Mouse (Mus musculus): ENCODE measurements around the gene Ptx3. TPM values are rescaled to one million over a fixed set of nuclear protein-coding genes. Genes with fewer than 3 reads are reported as not detected.

Gene Ptx3
- polyA plus RNA-seq, 1 experiment from 2014 or later = 7.4 TPM

DNA sequence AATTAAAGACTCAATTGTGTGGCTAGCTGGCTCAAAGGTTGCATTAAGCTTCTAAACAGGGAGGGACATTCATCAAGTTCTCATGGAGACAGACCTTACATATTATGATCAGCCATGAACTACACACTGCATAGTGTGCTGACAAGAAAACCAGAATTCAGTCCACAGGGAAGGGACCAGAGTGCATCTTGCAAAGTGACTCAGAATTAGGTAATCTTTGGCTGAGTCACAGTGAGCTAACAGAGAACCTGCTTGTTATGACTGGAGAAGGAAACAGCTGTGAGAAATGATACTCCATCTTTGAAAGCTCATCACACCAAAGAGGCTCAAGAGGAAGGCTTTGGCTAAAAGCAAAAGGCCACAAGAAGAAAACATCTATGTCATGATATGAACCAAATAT, 20.8 kb downstream of the Ptx3 start:
- no peak overlapping the region for H3K4me3 ChIP-seq
- H3K4me1 ChIP-seq (replicated peaks) = no peaks in the 10 kb centered on the region
- H3K36me3 ChIP-seq = no peaks in the 10 kb centered on the region
- H3K27me3 ChIP-seq = no peaks in the 10 kb centered on the region
- H3K9ac ChIP-seq = no peak overlapping the region
- ATAC-seq (ENCODE audit: low read depth) = no peak
- H3K27ac ChIP-seq (replicated peaks) = no peak overlapping the region
- H3K9me3 ChIP-seq = no peaks in the 10 kb centered on the region
- H3K4me2 ChIP-seq = no peak overlapping the region

DNA sequence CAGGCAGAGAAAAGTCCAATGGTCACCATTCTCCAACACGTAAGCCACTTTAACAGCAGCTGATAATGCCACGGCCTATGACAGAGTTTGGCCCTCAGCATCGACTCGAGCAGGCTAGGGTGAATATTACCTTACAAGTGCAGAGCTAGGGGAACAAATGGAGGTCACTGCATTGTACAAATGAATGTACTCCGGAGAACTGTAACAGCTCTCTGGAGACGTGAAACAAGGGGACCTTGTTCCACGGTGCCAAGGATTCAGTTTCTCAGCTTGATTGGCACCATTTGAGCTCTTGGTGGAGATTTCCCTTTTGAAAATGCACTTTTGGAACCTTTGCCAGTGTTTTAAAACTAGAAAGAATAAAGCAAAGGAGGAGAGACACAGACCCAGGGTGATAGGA, 32.1 kb downstream of the Ptx3 start:
- 65% methylated on average over 7 of the region's 7 CpGs for WGBS

DNA sequence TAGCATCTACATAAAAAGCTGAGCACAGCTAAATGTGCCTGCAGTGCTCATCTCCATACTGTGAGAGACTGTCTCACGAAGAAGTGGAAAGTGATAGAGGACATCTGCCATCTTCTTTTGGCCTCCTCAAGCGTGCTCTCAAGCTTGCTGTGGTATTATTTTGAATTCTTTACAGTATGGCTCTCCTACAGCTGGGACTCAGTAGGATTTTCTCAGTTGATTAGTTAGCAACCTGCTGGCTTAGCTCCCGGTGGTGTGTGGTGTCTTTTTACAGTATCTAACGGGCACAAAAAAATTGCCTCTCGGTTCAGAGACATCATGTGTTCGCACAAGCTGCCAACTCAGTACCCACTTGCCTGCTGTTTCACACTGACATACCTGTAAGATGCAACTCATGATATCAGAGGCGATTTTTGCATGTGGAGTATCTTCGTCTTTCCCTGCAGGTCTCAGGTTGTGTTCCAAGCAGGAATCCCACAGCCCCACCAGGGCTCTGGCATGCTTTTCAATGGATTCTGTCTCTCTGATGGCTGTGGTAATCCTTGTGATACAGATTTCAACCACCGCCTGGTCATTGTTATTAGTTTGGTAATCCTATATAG, 34.9 kb downstream of the Ptx3 start:
- Histone ChIP-seq H3K9me3 (no peaks in the 10 kb centered on the region), H3K36me3 (no peaks in the 10 kb centered on the region), H3K4me3 (no peak overlapping the region), H3K4me1 (replicated peaks) (no peaks in the 10 kb centered on the region), H3K9ac (no peak overlapping the region), H3K27me3 (no peaks in the 10 kb centered on the region), H3K27ac (replicated peaks) (no peak overlapping the region), H3K4me2 (no peak overlapping the region)
- no peak for ATAC-seq (ENCODE audit: low read depth)
- 79% methylated on average over 9 of the region's 9 CpGs for WGBS

More for the DNA sequence above, 32.1 kb downstream of the Ptx3 start:
- ATAC-seq (ENCODE audit: low read depth) = no peak
- H3K4me1 ChIP-seq (replicated peaks) = no peaks in the 10 kb centered on the region
- no peaks in the 10 kb centered on the region for H3K27me3 ChIP-seq
- 0 out of 2 replicates have a peak overlapping the region, but pooled peaks have one; percentile 3 for H3K27ac ChIP-seq (replicated peaks)
- no peaks in the 10 kb centered on the region for H3K36me3 ChIP-seq
- no peak overlapping the region for H3K9ac ChIP-seq
- no peak overlapping the region for H3K4me2 ChIP-seq
- no peak overlapping the region for H3K4me3 ChIP-seq
- H3K9me3 ChIP-seq = no peaks in the 10 kb centered on the region

DNA sequence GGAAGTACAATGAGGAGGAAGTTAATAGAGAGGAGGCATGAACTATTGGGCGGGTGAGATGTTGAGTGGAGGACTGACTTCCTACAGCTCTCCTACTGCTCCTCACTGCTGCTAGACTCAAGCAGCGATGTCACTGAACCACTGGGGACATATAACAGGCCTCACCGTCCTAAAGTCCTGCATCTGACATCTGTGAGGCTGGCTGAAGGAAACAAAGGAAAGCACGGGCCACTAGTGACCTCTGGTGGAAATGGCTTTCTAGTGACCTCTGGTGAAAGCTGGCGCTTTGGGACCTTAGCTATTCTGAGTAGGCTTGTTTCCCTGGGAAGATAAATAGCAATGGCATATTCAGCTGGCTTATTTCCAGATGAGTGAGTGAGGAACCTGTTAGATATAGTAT, 42.6 kb downstream of the Ptx3 start:
- no peaks in the 10 kb centered on the region for H3K27me3 ChIP-seq

DNA sequence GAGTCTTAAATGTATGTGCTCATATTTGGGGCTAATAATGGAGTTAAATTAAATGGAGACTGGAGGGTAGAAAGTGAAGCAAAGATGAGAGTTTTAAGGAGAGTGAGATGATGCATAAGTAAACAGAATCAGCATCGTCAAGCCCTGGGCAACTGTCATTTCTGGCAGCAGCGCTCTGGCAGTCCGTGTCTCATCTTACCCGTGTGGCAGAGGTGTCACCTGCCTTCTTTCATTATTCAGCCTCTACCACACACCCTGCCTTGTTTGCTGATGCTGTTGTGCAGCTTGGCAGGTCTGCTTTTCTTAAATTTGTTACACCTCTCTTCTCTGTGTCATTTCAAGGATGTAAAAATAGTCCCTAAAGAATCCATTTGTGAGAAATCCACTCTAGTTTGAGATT, 43.6 kb downstream of the Ptx3 start:
- Histone ChIP-seq H3K4me3 (no peak overlapping the region), H3K9ac (no peak overlapping the region), H3K9me3 (no peaks in the 10 kb centered on the region), H3K27ac (replicated peaks) (no peak overlapping the region), H3K4me2 (no peak overlapping the region), H3K27me3 (no peaks in the 10 kb centered on the region), H3K36me3 (no peaks in the 10 kb centered on the region), H3K4me1 (replicated peaks) (no peaks in the 10 kb centered on the region)
- no peak for ATAC-seq (ENCODE audit: low read depth)
- WGBS = 83% methylated on average over 4 of the region's 4 CpGs

More for the DNA sequence above, 42.6 kb downstream of the Ptx3 start:
- H3K9me3 ChIP-seq = no peaks in the 10 kb centered on the region
- WGBS = 36% methylated on average over 5 of the region's 5 CpGs
- no peak overlapping the region for H3K4me3 ChIP-seq
- H3K36me3 ChIP-seq = no peaks in the 10 kb centered on the region
- H3K4me1 ChIP-seq (replicated peaks) = no peaks in the 10 kb centered on the region
- no peak for ATAC-seq (ENCODE audit: low read depth)
- H3K4me2 ChIP-seq = no peak overlapping the region
- no peak overlapping the region for H3K27ac ChIP-seq (replicated peaks)
- no peak overlapping the region for H3K9ac ChIP-seq

Other genes starting within 250 kb of the Ptx3 start
- gene Veph1, start 76.9 kb downstream of the Ptx3 start, polyA plus RNA-seq (2015; fragmentation: Nextera tagmentation; extraction: Ambion mirVana) = 4.2 and 4.8 TPM in 2 replicates

All from neural tube, embryonic 13.5 days (tissue).